Mouse (Mus musculus) stomach, postnatal 0 days (tissue): ENCODE results near the gene Fam207a. TPM values are rescaled to one million over a fixed set of nuclear protein-coding genes. Genes with fewer than 3 reads are reported as not detected.
A peak's percentile ranks its signal among the peaks of the same experiment; 100 is the strongest.

Experiments
- ATAC-seq: fragments of 200-750 bp; cut with Nextera tagmentation; 2 replicates; pipeline ENCODE4 v1.8.0; 2017; ENCODE audit not compliant: low FRiP score, low TSS enrichment
- DNase-seq: peaks from one replicate; pipeline ENCODE4 v3.0.0-alpha.2; 2016; ENCODE audit warnings: low spot score
- H3K27ac ChIP-seq: fragments of 300-500 bp; sonication (generic); replicated peaks from 2 replicates; pipeline ENCODE4 v1.5.1; 2014; ENCODE audit warnings: mild to moderate bottlenecking, control low read depth
- H3K27me3 ChIP-seq: fragments of 300-500 bp; sonication (generic); 2 replicates; pipeline ENCODE4 v1.6.1; 2014; ENCODE audit warnings: low read length; ENCODE audit not compliant: control insufficient read depth, insufficient read depth
- H3K36me3 ChIP-seq: fragments of 300-500 bp; sonication (generic); 2 replicates; pipeline ENCODE4 v1.6.1; 2014; ENCODE audit warnings: low read length, mixed read lengths; ENCODE audit not compliant: control insufficient read depth, insufficient read depth
- H3K4me1 ChIP-seq: fragments of 300-500 bp; sonication (generic); replicated peaks from 2 replicates; pipeline ENCODE4 v1.6.1; 2014; ENCODE audit warnings: antibody characterized with exemption; ENCODE audit not compliant: control insufficient read depth, insufficient read depth
- H3K4me2 ChIP-seq: fragments of 300-500 bp; sonication (generic); replicated peaks from 2 replicates; pipeline ENCODE4 v1.6.1; 2014; ENCODE audit warnings: low read depth, mild to moderate bottlenecking, control low read depth, moderate library complexity
- H3K4me3 ChIP-seq: fragments of 300-500 bp; sonication (generic); 2 replicates; pipeline ENCODE4 v1.5.1; 2014; ENCODE audit warnings: low read depth, low read length, control low read depth
- H3K9ac ChIP-seq: fragments of 300-500 bp; sonication (generic); 2 replicates; pipeline ENCODE4 v1.6.1; 2014; ENCODE audit warnings: mild to moderate bottlenecking, low read length, control low read depth, mixed read lengths
- H3K9me3 ChIP-seq: fragments of 300-500 bp; sonication (generic); 2 replicates; pipeline ENCODE4 v1.6.1; 2016; ENCODE audit warnings: low read length; ENCODE audit not compliant: control insufficient read depth
- CTCF ChIP-seq: IDR thresholded peaks from 2 replicates; pipeline ENCODE4 v1.5.1; 2016; ENCODE audit warnings: antibody characterized with exemption, low read depth, mild to moderate bottlenecking, moderate library complexity
- EP300 ChIP-seq: optimal IDR thresholded peaks from 2 replicates; pipeline ENCODE3; 2016; ENCODE audit warnings: antibody characterized with exemption
- WGBS: fragments of 180-500 bp; shearing (Covaris S2); extraction: QIAGEN DNeasy Blood & Tissue Kit; methylation state at CpG from one replicate; pipeline ENCODE4 v1.1.7; 2014; 5-methylcytosine and 5-hydroxymethylcytosine counted together
- polyA plus RNA-seq: library from polyadenylated mRNA; unstranded; fragments of >200 nt; fragmentation: Nextera tagmentation; extraction: Ambion mirVana; gene quantifications from 2 replicates; pipeline ENCODE4 v1.2.1, GENCODE M21; 2015

Fam207a gene
- polyA plus RNA-seq, 1 experiment from 2014 or later, result 25.2 TPM

DNA sequence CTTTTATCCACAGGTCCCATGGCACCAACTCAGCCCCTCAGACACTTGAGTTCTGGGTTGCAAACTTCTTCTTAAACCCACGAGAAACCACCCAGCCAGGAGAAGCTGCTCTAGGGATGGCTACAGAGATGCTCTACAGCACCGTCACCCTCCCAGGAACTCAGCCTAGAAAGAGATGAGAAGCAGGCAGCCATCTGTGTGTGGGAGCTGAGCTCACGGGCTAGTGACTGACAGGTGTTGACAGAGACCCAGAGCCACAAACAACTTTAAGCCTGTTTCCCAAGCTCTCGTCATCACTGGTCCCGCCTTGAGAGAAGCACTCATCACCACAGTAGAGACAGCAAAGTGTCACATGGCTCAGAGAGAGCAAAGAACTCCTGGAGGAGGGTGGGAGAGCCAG lies 43.4 kb downstream of the Fam207a start:
- TF ChIP-seq CTCF (no peak), EP300 (no peak)
- H3K27ac ChIP-seq, result no peak overlapping the region
- WGBS, result 43% methylated on average over 5 of the region's 5 CpGs
- H3K4me1 ChIP-seq, result 0 out of 2 replicates have a peak, but pooled peaks cover 3% of the 10 kb centered on the region
- no peaks in the 10 kb centered on the region for H3K9me3 ChIP-seq
- H3K36me3 ChIP-seq, result no peaks in the 10 kb centered on the region
- no peaks in the 10 kb centered on the region for H3K27me3 ChIP-seq
- ATAC-seq, result no peak
- H3K9ac ChIP-seq, result no peak overlapping the region
- H3K4me3 ChIP-seq, result no peak overlapping the region
- DNase-seq, result no peak
- no peak overlapping the region for H3K4me2 ChIP-seq

DNA sequence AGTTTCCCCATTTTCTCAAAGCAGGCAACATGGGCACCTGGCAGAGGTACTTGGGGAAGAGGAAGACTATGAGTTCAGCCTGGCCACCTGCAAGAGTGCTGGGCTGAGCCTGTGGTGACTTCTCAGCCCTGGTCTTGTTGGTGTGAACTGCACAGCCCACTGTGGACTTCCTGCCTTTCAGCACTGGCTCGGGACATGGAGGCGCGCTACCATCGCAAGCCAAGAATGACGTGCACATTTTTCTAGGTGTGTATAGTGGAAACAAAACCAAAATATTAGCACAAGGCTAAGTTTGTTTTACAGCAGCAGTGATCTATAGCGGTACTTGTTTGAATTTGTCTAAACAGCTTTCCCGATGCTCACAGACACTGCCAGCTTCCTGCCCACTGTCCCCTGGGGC lies 44.1 kb downstream of the Fam207a start:
- no peaks in the 10 kb centered on the region for H3K36me3 ChIP-seq
- no peak for DNase-seq
- ATAC-seq, result peak; percentile 58; the same call in 1 of the 2 replicates
- no peak overlapping the region for H3K9ac ChIP-seq
- WGBS, result 24% methylated on average over 7 of the region's 7 CpGs
- no peak for TF ChIP-seq CTCF
- no peak for TF ChIP-seq EP300
- H3K4me2 ChIP-seq, result no peak overlapping the region
- H3K4me1 ChIP-seq, result 0 out of 2 replicates have a peak, but pooled peaks cover 3% of the 10 kb centered on the region
- H3K27me3 ChIP-seq, result no peaks in the 10 kb centered on the region
- H3K27ac ChIP-seq, result 0 out of 2 replicates have a peak overlapping the region, but pooled peaks have one; percentile 35
- H3K9me3 ChIP-seq, result no peaks in the 10 kb centered on the region
- H3K4me3 ChIP-seq, result no peak overlapping the region

DNA sequence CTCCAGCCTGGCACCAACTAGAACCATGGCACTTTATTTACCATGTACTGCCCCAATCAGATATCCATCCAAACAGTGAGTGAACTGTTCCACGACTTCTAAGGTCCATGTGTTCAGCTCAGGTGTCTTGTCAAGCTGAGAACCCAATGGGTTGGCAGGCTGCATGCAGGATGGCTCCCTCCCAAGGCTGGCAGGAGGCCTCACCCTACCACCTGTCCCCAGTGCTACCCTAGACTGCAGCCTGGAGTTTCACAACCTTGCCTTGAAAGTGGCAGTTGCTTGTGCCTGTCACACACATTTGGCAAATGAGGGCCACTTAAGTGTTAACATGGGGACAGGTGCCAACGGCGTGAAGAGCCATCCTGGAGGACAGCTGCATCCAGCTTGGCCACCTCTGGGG lies 44.8 kb downstream of the Fam207a start:
- WGBS, result 77% methylated on average over 3 of the region's 3 CpGs
- H3K27ac ChIP-seq, result no peak overlapping the region
- DNase-seq, result no peak

DNA sequence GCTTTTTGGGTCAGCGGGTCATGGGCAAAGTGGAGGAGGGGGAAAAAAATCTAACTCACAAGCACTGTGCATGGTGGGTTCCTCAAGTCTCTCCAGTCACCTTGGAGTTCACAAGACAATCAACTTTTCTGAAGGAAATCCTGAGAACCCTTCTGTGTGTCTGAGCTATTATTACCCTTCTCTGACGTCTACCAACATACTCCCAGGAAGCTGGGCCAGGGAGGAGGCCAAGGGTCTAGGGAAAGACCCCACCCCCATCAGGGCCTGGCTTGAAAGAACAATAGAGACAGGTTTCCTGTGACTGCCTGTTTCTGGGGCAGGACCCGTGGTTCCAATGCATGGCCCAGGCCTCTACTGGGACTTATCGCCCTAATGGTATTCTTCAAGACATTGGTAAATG lies 46.9 kb downstream of the Fam207a start:
- TF ChIP-seq EP300 (no peak), CTCF (no peak)
- Histone ChIP-seq H3K36me3 (no peaks in the 10 kb centered on the region), H3K4me1 (peaks cover 11% of the 10 kb centered on the region; the same call in 1 of the 2 replicates), H3K4me3 (no peak overlapping the region), H3K9me3 (no peaks in the 10 kb centered on the region), H3K27ac (no peak overlapping the region), H3K27me3 (no peaks in the 10 kb centered on the region), H3K4me2 (no peak overlapping the region), H3K9ac (no peak overlapping the region)
- DNase-seq, result no peak
- ATAC-seq, result no peak
- 72% methylated on average over 4 of the region's 4 CpGs for WGBS

More for the DNA sequence above, 44.8 kb downstream of the Fam207a start:
- Histone ChIP-seq H3K4me2 (no peak overlapping the region), H3K27me3 (no peaks in the 10 kb centered on the region), H3K36me3 (no peaks in the 10 kb centered on the region), H3K4me3 (no peak overlapping the region), H3K9me3 (no peaks in the 10 kb centered on the region), H3K9ac (no peak overlapping the region), H3K4me1 (0 out of 2 replicates have a peak, but pooled peaks cover 3% of the 10 kb centered on the region)
- TF ChIP-seq CTCF, result no peak
- TF ChIP-seq EP300, result no peak
- ATAC-seq, result no peak

DNA sequence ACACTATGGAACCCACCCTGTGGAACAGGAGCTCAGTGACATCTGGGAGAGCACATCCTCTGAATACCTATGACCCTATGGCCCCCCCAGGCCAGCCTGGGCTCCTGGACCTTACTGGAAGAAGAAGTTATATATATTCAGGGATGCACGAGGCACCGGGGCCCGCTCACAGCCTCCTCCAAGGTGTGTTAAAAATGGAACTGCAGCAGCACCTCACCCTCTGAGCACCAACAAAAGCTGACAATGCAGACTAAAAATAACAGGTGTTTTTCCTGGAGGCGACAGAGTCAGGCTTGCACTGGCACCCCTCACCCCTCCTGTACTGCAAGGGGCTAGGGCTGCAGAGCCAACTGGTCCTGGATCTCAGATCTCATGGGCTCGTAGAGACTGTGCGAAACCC lies 48.2 kb downstream of the Fam207a start:
- no peaks in the 10 kb centered on the region for H3K36me3 ChIP-seq
- no peak overlapping the region for H3K4me2 ChIP-seq
- TF ChIP-seq EP300, result no peak
- no peak for TF ChIP-seq CTCF
- DNase-seq (no peak), ATAC-seq (no peak)
- H3K4me3 ChIP-seq, result no peak overlapping the region
- H3K27me3 ChIP-seq, result no peaks in the 10 kb centered on the region
- H3K4me1 ChIP-seq, result peaks cover 11% of the 10 kb centered on the region; the same call in 1 of the 2 replicates
- no peaks in the 10 kb centered on the region for H3K9me3 ChIP-seq
- no peak overlapping the region for H3K27ac ChIP-seq
- no peak overlapping the region for H3K9ac ChIP-seq
- 72% methylated on average over 6 of the region's 6 CpGs for WGBS

DNA sequence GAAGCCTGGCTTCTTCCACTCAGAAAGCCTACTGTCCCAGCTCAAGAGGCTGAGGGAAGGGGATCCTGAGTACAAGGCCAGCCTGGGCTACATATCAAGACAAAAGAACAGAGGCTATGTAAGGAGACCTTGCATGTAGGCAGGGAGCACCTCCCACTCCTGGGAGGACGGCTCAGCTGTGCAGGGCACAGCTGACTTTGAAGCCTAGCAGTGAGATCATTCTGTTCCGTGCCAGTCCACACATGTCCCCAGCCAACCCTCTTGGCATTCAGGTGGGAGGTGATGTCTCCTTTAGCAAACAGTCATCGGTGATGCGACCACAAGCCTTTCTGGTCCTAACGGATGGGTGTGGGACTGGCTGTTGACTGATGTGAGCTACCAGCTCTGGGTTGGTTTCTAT lies 49.7 kb downstream of the Fam207a start:
- ATAC-seq (no peak), DNase-seq (no peak)
- Histone ChIP-seq H3K27me3 (no peaks in the 10 kb centered on the region), H3K4me1 (peaks cover 8% of the 10 kb centered on the region; the same call in 1 of the 2 replicates), H3K4me2 (no peak overlapping the region), H3K36me3 (no peaks in the 10 kb centered on the region), H3K27ac (no peak overlapping the region), H3K4me3 (no peak overlapping the region), H3K9ac (no peak overlapping the region), H3K9me3 (no peaks in the 10 kb centered on the region)
- no peak for TF ChIP-seq EP300
- no peak for TF ChIP-seq CTCF
- 46% methylated on average over 5 of the region's 5 CpGs for WGBS
